Mouse (Mus musculus): ENCODE data around the gene Cpeb3.
A peak's percentile ranks its signal among the peaks of the same experiment; 100 is the strongest.
"Not testable (repeated sequence)": the region's sequence is repeated elsewhere in the genome, so short reads cannot be mapped to it uniquely, and the experiment has no call there.

Gene Cpeb3

GRCm38 (mm10) chr19:37145846-37146245 lies 62.6 kb downstream of the Cpeb3 start:
- no peak for DNase-seq (ENCODE audit: low spot score)

GRCm38 (mm10) chr19:37145401-37145800 lies 63.0 kb downstream of the Cpeb3 start:
- DNase-seq (ENCODE audit: low spot score), result no peak

GRCm38 (mm10) chr19:37141623-37142022 lies 66.8 kb downstream of the Cpeb3 start:
- no peak for DNase-seq (ENCODE audit: low spot score)

- DNase-seq (ENCODE audit: low spot score), result no peak
Observed at GRCm38 (mm10) chr19:37137133-37137532, 71.3 kb downstream of the Cpeb3 start.

GRCm38 (mm10) chr19:37135459-37135858 lies 72.9 kb downstream of the Cpeb3 start:
- not testable (repeated sequence) for DNase-seq (ENCODE audit: low spot score)

GRCm38 (mm10) chr19:37133666-37134065 lies 74.7 kb downstream of the Cpeb3 start:
- no peak for DNase-seq (ENCODE audit: low spot score)

GRCm38 (mm10) chr19:37131660-37132059 lies 76.7 kb downstream of the Cpeb3 start:
- no peak for DNase-seq (ENCODE audit: low spot score)

GRCm38 (mm10) chr19:37128461-37128860 lies 79.9 kb downstream of the Cpeb3 start:
- no peak for DNase-seq (ENCODE audit: low spot score)

GRCm38 (mm10) chr19:37127018-37127567 lies 81.3 kb downstream of the Cpeb3 start:
- DNase-seq (ENCODE audit: low spot score), result no peak

- DNase-seq (ENCODE audit: low spot score), result no peak
Observed at GRCm38 (mm10) chr19:37124961-37125360, 83.4 kb downstream of the Cpeb3 start.

- no peak for DNase-seq (ENCODE audit: low spot score)
Observed at GRCm38 (mm10) chr19:37119281-37119680, 89.1 kb downstream of the Cpeb3 start.

- no peak for DNase-seq (ENCODE audit: low spot score)
Observed at GRCm38 (mm10) chr19:37115824-37116223, 92.6 kb downstream of the Cpeb3 start.

- no peak for DNase-seq (ENCODE audit: low spot score)
Observed at GRCm38 (mm10) chr19:37115374-37115773, 93.0 kb downstream of the Cpeb3 start.

GRCm38 (mm10) chr19:37111831-37112230 lies 96.6 kb downstream of the Cpeb3 start:
- DNase-seq (ENCODE audit: low spot score), result no peak

- DNase-seq (ENCODE audit: low spot score), result no peak
Observed at GRCm38 (mm10) chr19:37110494-37110893, 97.9 kb downstream of the Cpeb3 start.

- no peak for DNase-seq (ENCODE audit: low spot score)
Observed at GRCm38 (mm10) chr19:37109853-37110252, 98.5 kb downstream of the Cpeb3 start.

- DNase-seq (ENCODE audit: low spot score), result no peak
Observed at GRCm38 (mm10) chr19:37100689-37101088, 107.7 kb downstream of the Cpeb3 start.

- no peak for DNase-seq (ENCODE audit: low spot score)
Observed at GRCm38 (mm10) chr19:37095666-37096330, 112.6 kb downstream of the Cpeb3 start.

- no peak for DNase-seq (ENCODE audit: low spot score)
Observed at GRCm38 (mm10) chr19:37093181-37093580, 115.2 kb downstream of the Cpeb3 start.

GRCm38 (mm10) chr19:37090146-37091061 lies 118.0 kb downstream of the Cpeb3 start:
- peak; percentile 36 for DNase-seq (ENCODE audit: low spot score)

GRCm38 (mm10) chr19:37088043-37088748 lies 120.2 kb downstream of the Cpeb3 start:
- peak; percentile 58 for DNase-seq (ENCODE audit: low spot score)

GRCm38 (mm10) chr19:37084546-37084945 lies 123.9 kb downstream of the Cpeb3 start:
- no peak for DNase-seq (ENCODE audit: low spot score)

Measured in testis, postnatal 14 days (tissue).